In genomic region chr19:3450714-3451113, GRCm38 (mm10) we compare ENCODE assay signal across 18 mouse cellular contexts. TPM values are rescaled to one million over a fixed set of nuclear protein-coding genes. Genes with fewer than 3 reads are reported as not detected.
DNase-seq lines count a peak whose midpoint lies in the region; ATAC-seq and TF ChIP-seq lines count a peak whose summit lies in the region.
"Had no signal": no experiment of that assay in that cellular context is flagged by ENCODE, and none has a peak within 500 bp of the region (broad histone marks: within the 10 kb centered on the region; RNA-seq: fewer than 3 reads in every experiment).

No protein-coding gene starts in this region.

- no peak overlapping the region for H3K4me2 ChIP-seq in forebrain, embryonic 12.5 days
- no peak overlapping the region for H3K4me2 ChIP-seq in midbrain, embryonic 12.5 days (replicated peaks)
- no peak overlapping the region for H3K4me2 ChIP-seq in midbrain, postnatal 0 days (ENCODE audit: low read depth, low read length, poor library complexity, severe bottlenecking)
- no peak overlapping the region for H3K4me2 ChIP-seq in hindbrain, embryonic 14.5 days (replicated peaks)
- H3K4me2 ChIP-seq in neural tube, embryonic 14.5 days (ENCODE audit: low read depth, low read length), result no peak overlapping the region
- H3K4me2 ChIP-seq: embryonic facial prominence, embryonic 13.5 days; kidney, embryonic 15.5 days; lung, embryonic 14.5 days had no signal

- H3K36me3 ChIP-seq in forebrain, embryonic 12.5 days (replicated peaks), result peaks cover 26% of the 10 kb centered on the region
- peaks cover 30% of the 10 kb centered on the region for H3K36me3 ChIP-seq in forebrain, embryonic 10.5 days (replicated peaks)
- H3K36me3 ChIP-seq in midbrain, embryonic 12.5 days, result peaks cover 16% of the 10 kb centered on the region
- H3K36me3 ChIP-seq in midbrain, postnatal 0 days (ENCODE audit: insufficient read depth, low read length), result peaks cover 8% of the 10 kb centered on the region; the same call in 1 of the 2 replicates
- H3K36me3 ChIP-seq in hindbrain, embryonic 14.5 days (replicated peaks; ENCODE audit: control insufficient read depth, insufficient read depth), result peaks cover 30% of the 10 kb centered on the region
- peaks cover 12% of the 10 kb centered on the region; the same call in 1 of the 2 replicates for H3K36me3 ChIP-seq in neural tube, embryonic 14.5 days (ENCODE audit: control insufficient read depth, insufficient read depth, low read length)

- H3K4me1 ChIP-seq in forebrain, embryonic 12.5 days, result peaks cover 5% of the 10 kb centered on the region; the same call in 1 of the 2 replicates
- no peaks in the 10 kb centered on the region for H3K4me1 ChIP-seq in forebrain, embryonic 10.5 days
- 0 out of 2 replicates have a peak, but pooled peaks cover 3% of the 10 kb centered on the region for H3K4me1 ChIP-seq in midbrain, embryonic 12.5 days
- H3K4me1 ChIP-seq in midbrain, postnatal 0 days (ENCODE audit: insufficient read depth, low read length), result no peaks in the 10 kb centered on the region; the same call in 1 of the 2 replicates
- H3K4me1 ChIP-seq in hindbrain, embryonic 14.5 days (replicated peaks; ENCODE audit: control insufficient read depth, insufficient read depth, low read length), result no peaks in the 10 kb centered on the region
- H3K4me1 ChIP-seq in neural tube, embryonic 14.5 days (ENCODE audit: control insufficient read depth, insufficient read depth, low read length), result no peaks in the 10 kb centered on the region
- H3K4me1 ChIP-seq: embryonic facial prominence, embryonic 13.5 days had no signal

- no peak overlapping the region for H3K4me3 ChIP-seq in forebrain, embryonic 12.5 days (replicated peaks)
- H3K4me3 ChIP-seq in forebrain, embryonic 10.5 days, result no peak overlapping the region
- H3K4me3 ChIP-seq in midbrain, embryonic 12.5 days, result no peak overlapping the region
- no peak overlapping the region for H3K4me3 ChIP-seq in midbrain, postnatal 0 days (ENCODE audit: low read depth, low read length)
- no peak overlapping the region for H3K4me3 ChIP-seq in hindbrain, embryonic 14.5 days (replicated peaks; ENCODE audit: low read length)
- H3K4me3 ChIP-seq in neural tube, embryonic 14.5 days (ENCODE audit: low read depth, low read length), result no peak overlapping the region
- H3K4me3 ChIP-seq: embryonic facial prominence, embryonic 13.5 days; kidney, embryonic 15.5 days; myocyte had no signal

- H3K27ac ChIP-seq in forebrain, embryonic 12.5 days, result no peak overlapping the region
- H3K27ac ChIP-seq in forebrain, embryonic 10.5 days, result no peak overlapping the region
- H3K27ac ChIP-seq in midbrain, embryonic 12.5 days (replicated peaks), result no peak overlapping the region
- no peak overlapping the region for H3K27ac ChIP-seq in midbrain, postnatal 0 days (ENCODE audit: low read depth, low read length)
- H3K27ac ChIP-seq in hindbrain, embryonic 14.5 days, result no peak overlapping the region
- no peak overlapping the region for H3K27ac ChIP-seq in neural tube, embryonic 14.5 days (ENCODE audit: low read depth, low read length)
- H3K27ac ChIP-seq: embryonic facial prominence, embryonic 13.5 days; kidney, embryonic 15.5 days; liver, embryonic 14.5 days had no signal

- TF ChIP-seq CTCF in midbrain, postnatal 0 days (IDR thresholded peaks at IDR 0.05), result no peak

- H3K27me3 ChIP-seq in forebrain, embryonic 12.5 days, result no peaks in the 10 kb centered on the region
- no peaks in the 10 kb centered on the region for H3K27me3 ChIP-seq in forebrain, embryonic 10.5 days (ENCODE audit: poor library complexity, severe bottlenecking)
- no peaks in the 10 kb centered on the region for H3K27me3 ChIP-seq in midbrain, embryonic 12.5 days
- no peaks in the 10 kb centered on the region for H3K27me3 ChIP-seq in midbrain, postnatal 0 days (ENCODE audit: insufficient read depth, low read length)
- no peaks in the 10 kb centered on the region for H3K27me3 ChIP-seq in hindbrain, embryonic 14.5 days (ENCODE audit: control insufficient read depth, insufficient read depth, low read length)
- H3K27me3 ChIP-seq in neural tube, embryonic 14.5 days (ENCODE audit: control insufficient read depth, insufficient read depth, low read length), result no peaks in the 10 kb centered on the region
- H3K27me3 ChIP-seq: embryonic facial prominence, embryonic 13.5 days; kidney, embryonic 15.5 days had no signal

- DNase-seq in forebrain, embryonic 10.5 days (ENCODE audit: extremely low spot score, low spot score), result no peak
- no peak for DNase-seq in midbrain, postnatal 0 days (ENCODE audit: low spot score)
- no peak for DNase-seq in hindbrain, embryonic 14.5 days (ENCODE audit: low spot score)
- DNase-seq in kidney, adult 8-10 months, result no peak

- no peaks in the 10 kb centered on the region; the same call in 1 of the 2 replicates for H3K9me3 ChIP-seq in forebrain, embryonic 12.5 days
- peaks cover 4% of the 10 kb centered on the region; the same call in 1 of the 2 replicates for H3K9me3 ChIP-seq in forebrain, embryonic 10.5 days
- 0 out of 2 replicates have a peak, but pooled peaks cover 4% of the 10 kb centered on the region for H3K9me3 ChIP-seq in midbrain, embryonic 12.5 days
- no peaks in the 10 kb centered on the region for H3K9me3 ChIP-seq in midbrain, postnatal 0 days (ENCODE audit: low read length)
- no peaks in the 10 kb centered on the region for H3K9me3 ChIP-seq in hindbrain, embryonic 14.5 days (ENCODE audit: control insufficient read depth, low read length)
- H3K9me3 ChIP-seq in neural tube, embryonic 14.5 days (ENCODE audit: control insufficient read depth, low read length), result no peaks in the 10 kb centered on the region
- H3K9me3 ChIP-seq: embryonic facial prominence, embryonic 13.5 days; G1E; kidney, embryonic 15.5 days had no signal

- WGBS in forebrain, embryonic 12.5 days, result 95% methylated on average over 3 of the region's 3 CpGs
- WGBS in forebrain, embryonic 10.5 days, result 89% methylated on average over 3 of the region's 3 CpGs
- WGBS in midbrain, embryonic 12.5 days, result 95% methylated on average over 3 of the region's 3 CpGs
- 93% methylated on average over 3 of the region's 3 CpGs for WGBS in midbrain, postnatal 0 days
- WGBS in hindbrain, embryonic 14.5 days, result 93% methylated on average over 3 of the region's 3 CpGs
- WGBS in neural tube, embryonic 14.5 days, result 94% methylated on average over 3 of the region's 3 CpGs

- H3K9ac ChIP-seq in forebrain, embryonic 12.5 days, result no peak overlapping the region
- no peak overlapping the region for H3K9ac ChIP-seq in midbrain, embryonic 12.5 days (replicated peaks)
- no peak overlapping the region for H3K9ac ChIP-seq in midbrain, postnatal 0 days (replicated peaks; ENCODE audit: low read length, poor library complexity, severe bottlenecking)
- no peak overlapping the region for H3K9ac ChIP-seq in hindbrain, embryonic 14.5 days
- no peak overlapping the region for H3K9ac ChIP-seq in neural tube, embryonic 14.5 days (replicated peaks; ENCODE audit: low read depth, low read length)
- H3K9ac ChIP-seq: embryonic facial prominence, embryonic 13.5 days; kidney, embryonic 15.5 days; liver, embryonic 14.5 days; lung, embryonic 14.5 days had no signal

- 0 out of 2 replicates have a peak, but pooled peaks have one; percentile 24 for ATAC-seq in forebrain, embryonic 12.5 days (ENCODE audit: low FRiP score)
- peak; percentile 10; the same call in 1 of the 2 replicates for ATAC-seq in midbrain, embryonic 12.5 days (ENCODE audit: low FRiP score, low read depth)
- no peak for ATAC-seq in midbrain, postnatal 0 days (ENCODE audit: low FRiP score)
- peak; percentile 5; the same call in 1 of the 2 replicates for ATAC-seq in hindbrain, embryonic 14.5 days (ENCODE audit: low FRiP score)
- ATAC-seq in neural tube, embryonic 14.5 days (ENCODE audit: low read depth), result peak; percentile 26; the same call in 1 of the 2 replicates
- ATAC-seq in activated CD4-positive, CD25-positive, alpha-beta regulatory T cell, adult 4 months, result no peak

RNA-seq across cellular contexts. Expression of gene Gal, which starts 36.4 kb away (rescaled TPM):
- polyA plus RNA-seq in forebrain, embryonic 12.5 days (2016; fragmentation: Nextera tagmentation; extraction: Ambion mirVana), result 1.1 and 2.0 TPM in 2 replicates
- polyA plus RNA-seq in forebrain, embryonic 10.5 days (2016; fragmentation: Nextera tagmentation; extraction: Ambion mirVana), result 0.54 and 0.81 TPM in 2 replicates
- polyA plus RNA-seq in midbrain, embryonic 12.5 days (2016; fragmentation: Nextera tagmentation; extraction: Ambion mirVana), result 1.4 and 1.6 TPM in 2 replicates
- total RNA-seq in midbrain, postnatal 0 days (2014; rRNA removed), result 1.9 and 5.3 TPM in 2 replicates
- polyA plus RNA-seq in midbrain, postnatal 0 days (2015; fragmentation: Nextera tagmentation; extraction: Ambion mirVana), result 29.5 and 30.0 TPM in 2 replicates
- 16.2 and 22.4 TPM in 2 replicates for polyA plus RNA-seq in hindbrain, embryonic 14.5 days (2014; fragmentation: Nextera tagmentation; extraction: Ambion mirVana)
- polyA plus RNA-seq in neural tube, embryonic 14.5 days (2014; fragmentation: Nextera tagmentation; extraction: Ambion mirVana), result 13.9 and 83.9 TPM in 2 replicates
- 1 to 10 TPM in 1 of 2 experiments, not detected in 1; 2.1 TPM for polyA plus RNA-seq in activated CD4-positive, CD25-positive, alpha-beta regulatory T cell, adult 4 months (2017; shearing (Covaris generic))
- total RNA-seq: G1E; granulocyte monocyte progenitor cell, adult 5-6 weeks; heart, postnatal 25 days; left cerebral cortex, adult 18-20 months; neutrophil, adult 5-6 weeks had no signal
- polyA plus RNA-seq: G1E, myocyte had no signal

Comparison
In these comparisons a context has a peak if more than half of its experiments do, and no peak if none do; other contexts are left out.
1. ATAC-seq: peak in forebrain, embryonic 12.5 days (single experiment), midbrain, embryonic 12.5 days (single experiment), hindbrain, embryonic 14.5 days (single experiment) and neural tube, embryonic 14.5 days (single experiment); none in midbrain, postnatal 0 days (single experiment) and activated CD4-positive, CD25-positive, alpha-beta regulatory T cell, adult 4 months (single experiment).